Mouse (Mus musculus) urinary bladder, postnatal 14 days (tissue): ENCODE measurements around the gene Abca1.

Experiments
- DNase-seq: peaks from one replicate; pipeline ENCODE4 v3.0.0; 2021; ENCODE audit warnings: low spot score

The Abca1 gene

GRCm38 (mm10) chr4:53086636-53087035, 73.1 kb downstream of the Abca1 start:
- DNase-seq: no peak

- DNase-seq: no peak
These were observed 74.1 kb downstream of the Abca1 start for GRCm38 (mm10) chr4:53085634-53086033.

GRCm38 (mm10) chr4:53083071-53083470, 76.6 kb downstream of the Abca1 start:
- DNase-seq: no peak

DNA sequence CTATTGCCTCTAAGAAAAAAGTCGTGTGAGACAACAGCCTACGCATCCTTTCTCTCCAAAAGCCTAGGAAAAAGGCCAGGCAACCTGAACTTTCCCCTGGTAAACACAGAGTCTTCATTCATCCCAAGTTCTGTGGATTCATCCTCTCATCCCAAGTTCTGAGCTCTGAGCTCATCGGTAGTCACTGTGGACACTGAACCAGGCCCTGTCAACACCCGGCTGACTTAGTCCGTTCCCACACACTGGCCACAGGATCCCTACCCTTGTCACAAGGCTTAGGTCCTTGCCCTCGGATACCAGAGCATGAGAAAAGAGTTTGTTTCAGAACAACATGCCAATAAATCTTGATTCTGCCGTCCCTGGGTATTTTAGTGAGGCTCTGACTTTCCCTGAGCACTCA, 77.2 kb downstream of the Abca1 start:
- no peak for DNase-seq

DNA sequence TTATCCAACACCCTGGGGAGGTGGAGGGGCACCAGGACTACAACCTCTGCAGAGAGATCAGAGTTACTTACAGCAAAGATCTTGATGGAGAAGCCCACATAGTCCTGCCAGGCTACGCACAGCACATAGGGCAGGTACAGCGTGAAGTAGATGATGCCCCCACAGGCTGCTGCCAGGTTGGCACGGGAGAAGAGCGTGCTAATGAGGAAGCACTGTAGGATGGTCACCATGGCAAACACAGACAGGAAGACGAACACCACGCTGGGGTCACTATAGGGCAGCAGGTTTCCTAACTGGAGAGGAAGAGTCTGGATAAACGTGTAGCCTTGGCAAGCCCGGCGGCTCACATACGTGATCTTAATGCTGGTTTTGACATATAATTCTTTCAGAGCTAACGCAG, 77.8 kb downstream of the Abca1 start:
- DNase-seq: no peak

GRCm38 (mm10) chr4:53080290-53080689, 79.4 kb downstream of the Abca1 start:
- no peak for DNase-seq

- no peak for DNase-seq
These were observed 80.8 kb downstream of the Abca1 start for GRCm38 (mm10) chr4:53078793-53079310.

GRCm38 (mm10) chr4:53076788-53077350, 82.8 kb downstream of the Abca1 start:
- no peak for DNase-seq

DNA sequence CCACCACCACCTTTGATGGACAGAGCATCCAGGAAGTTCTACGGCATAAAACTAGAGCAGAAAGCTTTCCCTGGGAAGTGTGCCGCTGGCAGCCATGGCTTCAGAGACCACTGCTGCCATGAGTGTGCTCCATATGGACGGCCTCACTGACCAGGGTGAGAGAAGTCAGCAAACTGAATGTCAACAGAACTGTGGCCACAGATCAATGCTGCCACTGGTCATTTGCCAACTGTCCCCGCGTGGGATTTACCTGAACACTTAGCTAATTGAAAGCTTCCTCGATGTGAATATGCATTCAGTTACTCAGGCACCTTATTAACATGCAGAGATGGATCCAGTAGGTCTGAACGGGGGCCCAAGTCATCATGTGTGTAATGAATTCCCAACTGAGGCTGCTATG, 86.7 kb downstream of the Abca1 start:
- no peak for DNase-seq

- DNase-seq: no peak
These were observed 97.2 kb downstream of the Abca1 start for GRCm38 (mm10) chr4:53062301-53063008.

GRCm38 (mm10) chr4:53046238-53047022, 113.3 kb downstream of the Abca1 start:
- DNase-seq: no peak

- no peak for DNase-seq
These were observed 113.9 kb downstream of the Abca1 start for GRCm38 (mm10) chr4:53045807-53046206.

GRCm38 (mm10) chr4:53043819-53044218, 115.9 kb downstream of the Abca1 start:
- DNase-seq: no peak

DNA sequence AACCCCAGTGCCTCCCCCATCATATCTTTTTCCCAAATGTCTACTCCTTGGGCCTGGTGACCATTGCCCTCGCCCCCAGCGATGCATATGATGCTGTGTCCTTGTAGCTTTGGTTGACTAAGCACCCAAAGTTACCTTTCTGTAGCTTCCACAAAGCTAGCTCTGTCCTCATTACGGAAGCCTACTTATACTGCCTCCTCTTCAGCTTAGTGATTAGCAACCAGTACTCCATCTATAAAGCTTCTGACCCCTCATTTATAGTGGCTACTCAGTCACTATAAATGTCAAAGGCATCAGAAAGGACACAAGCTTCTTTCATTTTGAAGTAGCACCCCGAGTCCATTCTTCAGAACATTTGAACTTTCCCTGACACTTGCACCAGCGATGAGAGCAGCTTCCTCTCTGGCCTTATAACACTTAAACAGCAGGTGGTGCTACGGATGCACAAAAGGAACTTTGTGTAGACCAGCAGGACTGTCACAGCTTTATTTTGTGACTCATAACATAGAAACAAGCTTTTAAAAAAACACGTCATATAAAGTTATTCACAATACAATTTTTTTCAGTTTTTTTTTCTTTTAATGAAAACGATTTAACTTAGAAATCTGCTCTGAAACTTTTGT, 129.3 kb downstream of the Abca1 start:
- DNase-seq: no peak

GRCm38 (mm10) chr4:53027811-53028210, 131.9 kb downstream of the Abca1 start:
- DNase-seq: no peak

DNA sequence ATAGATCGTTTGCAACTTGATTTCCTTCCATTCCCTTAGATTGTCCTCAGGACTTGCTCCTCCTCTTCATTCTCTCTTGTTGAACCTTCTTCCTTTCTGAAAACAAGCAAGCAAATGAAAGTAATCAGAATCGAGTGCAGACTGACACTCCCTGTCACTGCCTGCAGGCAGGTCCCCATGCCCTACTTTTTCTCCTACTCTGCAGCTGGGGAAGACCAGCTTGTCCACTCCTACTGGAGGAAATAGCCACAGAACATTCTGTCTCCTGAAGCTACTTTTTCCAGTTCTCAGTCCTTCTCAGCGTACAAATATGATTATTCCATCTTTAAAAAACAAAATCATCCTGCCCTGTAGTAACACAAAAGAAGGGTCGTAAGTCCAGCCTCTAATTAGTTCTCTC, 135.3 kb downstream of the Abca1 start:
- DNase-seq: no peak

DNA sequence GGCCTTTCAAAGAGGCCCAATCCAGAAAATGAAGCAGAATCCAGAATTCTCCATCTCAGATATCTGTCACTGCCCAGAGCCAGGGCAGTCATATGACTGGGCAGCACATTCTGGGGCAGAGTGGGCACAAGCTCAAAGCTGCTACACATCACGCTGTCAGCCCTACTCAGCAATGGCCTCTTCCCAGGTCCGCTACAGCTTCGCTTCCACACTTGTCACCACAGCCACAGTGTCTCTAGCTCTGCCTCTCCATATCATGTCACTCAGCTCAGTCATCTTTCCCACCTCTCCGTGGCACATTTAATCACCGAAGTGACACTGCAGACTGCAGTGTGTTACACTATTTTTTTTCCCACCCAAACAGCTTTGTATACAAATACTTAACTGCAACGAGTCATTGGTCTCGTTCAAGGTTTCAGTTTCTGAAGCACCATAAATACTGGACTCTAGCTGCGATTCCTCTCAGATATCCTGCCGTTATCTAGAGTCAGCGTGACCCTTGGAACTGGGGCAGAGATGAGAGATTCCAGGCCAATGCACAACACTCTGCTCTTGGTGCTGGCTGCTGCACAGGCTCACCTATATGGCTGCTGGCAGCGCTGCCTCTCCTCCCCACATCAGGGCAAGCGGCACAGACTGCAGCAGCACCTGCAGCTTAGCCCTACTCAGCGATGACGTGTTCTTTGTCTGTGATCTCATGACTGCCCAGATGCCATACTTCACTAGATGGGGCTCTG, 136.3 kb downstream of the Abca1 start:
- DNase-seq: no peak

- no peak for DNase-seq
These were observed 141.3 kb downstream of the Abca1 start for GRCm38 (mm10) chr4:53018392-53018791.

- DNase-seq: no peak
These were observed 144.7 kb downstream of the Abca1 start for GRCm38 (mm10) chr4:53015024-53015423.

GRCm38 (mm10) chr4:53014421-53014820, 145.3 kb downstream of the Abca1 start:
- DNase-seq: no peak

DNA sequence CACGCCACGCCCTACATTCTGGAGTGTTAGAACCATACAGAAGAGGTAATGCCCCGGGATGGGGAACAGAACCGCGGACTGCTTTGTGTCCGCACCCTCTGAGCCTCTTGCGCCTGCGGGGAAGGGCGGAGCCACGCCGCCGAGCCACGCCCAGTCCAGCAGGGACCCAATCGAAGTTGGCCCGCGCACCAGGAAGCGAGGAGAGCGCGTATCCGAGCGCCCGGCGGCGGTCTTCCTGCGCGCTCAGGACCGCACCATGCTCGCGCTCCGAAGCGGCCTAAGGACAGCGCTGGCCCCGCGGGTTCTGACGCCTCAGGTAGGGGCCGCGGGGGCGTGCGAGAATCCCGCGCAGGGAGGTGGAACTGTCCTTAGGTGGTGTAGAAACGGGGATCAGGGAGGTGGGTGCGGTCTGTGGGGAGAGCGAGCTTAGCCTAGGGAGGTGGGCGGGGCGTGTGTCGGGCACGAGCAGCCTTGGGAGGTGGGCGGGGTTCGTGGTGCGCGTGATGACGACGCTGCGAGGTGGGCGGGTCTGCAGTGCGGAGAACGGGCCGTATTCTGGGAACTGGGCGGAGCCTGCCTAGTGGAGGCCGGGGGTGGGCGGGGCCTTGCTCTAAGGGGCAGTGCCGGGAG, 147.8 kb downstream of the Abca1 start, which contains the start of gene Nipsnap3b:
TSS of gene Nipsnap3b (plus strand) at position 149 of the 630 bp plus-strand sequence.
- peak; percentile 97 for DNase-seq
